Mouse (Mus musculus): ENCODE data around the gene Itprip. TPM values are rescaled to one million over a fixed set of nuclear protein-coding genes. Genes with fewer than 3 reads are reported as not detected.

Itprip gene
- polyA plus RNA-seq, 1 experiment from 2014 or later: 15.2 TPM

DNA sequence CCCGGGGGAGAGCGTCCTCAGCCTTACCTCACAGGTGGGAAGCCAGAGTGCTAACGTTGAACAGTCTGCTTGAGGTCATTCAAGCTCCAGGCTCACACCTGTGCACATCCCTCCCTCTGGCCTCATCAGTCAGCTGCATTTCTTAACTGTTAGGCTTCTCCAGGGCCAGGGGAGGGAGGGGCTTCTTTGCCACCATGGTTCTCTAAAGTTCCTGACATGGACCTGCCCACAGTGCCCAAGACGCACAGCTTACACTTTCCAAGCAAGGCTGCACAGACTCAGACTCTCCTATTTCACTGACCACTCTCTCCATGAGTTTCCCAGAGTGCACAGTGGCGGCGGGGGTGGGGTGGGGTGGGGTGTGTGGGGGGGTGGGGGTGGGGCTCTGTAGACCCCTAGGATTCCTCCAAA is 10.1 kb downstream of the Itprip start:
- DNase-seq (no peak), ATAC-seq (ENCODE audit: insufficient read depth) (peak; percentile 29; the same call in 1 of the 2 replicates)
- Histone ChIP-seq H3K9ac (peak overlapping the region; percentile 40; the same call in 1 of the 2 replicates), H3K9me3 (ENCODE audit: low read depth, low read length) (no peaks in the 10 kb centered on the region), H3K27ac (ENCODE audit: low read depth) (peak overlapping the region; percentile 67; the same call in 1 of the 2 replicates), H3K4me3 (ENCODE audit: low read depth, low read length) (no peak overlapping the region), H3K36me3 (ENCODE audit: insufficient read depth) (peaks cover 3% of the 10 kb centered on the region; the same call in 1 of the 2 replicates), H3K4me2 (peak overlapping the region; percentile 57; the same call in 1 of the 2 replicates), H3K4me1 (ENCODE audit: insufficient read depth) (peaks cover 12% of the 10 kb centered on the region; the same call in 1 of the 2 replicates), H3K27me3 (ENCODE audit: insufficient read depth, low read length) (no peaks in the 10 kb centered on the region)
- TF ChIP-seq CTCF (IDR thresholded peaks at IDR 0.05; ENCODE audit: low read depth): no peak
- WGBS: 22% methylated on average over 6 of the region's 6 CpGs

DNA sequence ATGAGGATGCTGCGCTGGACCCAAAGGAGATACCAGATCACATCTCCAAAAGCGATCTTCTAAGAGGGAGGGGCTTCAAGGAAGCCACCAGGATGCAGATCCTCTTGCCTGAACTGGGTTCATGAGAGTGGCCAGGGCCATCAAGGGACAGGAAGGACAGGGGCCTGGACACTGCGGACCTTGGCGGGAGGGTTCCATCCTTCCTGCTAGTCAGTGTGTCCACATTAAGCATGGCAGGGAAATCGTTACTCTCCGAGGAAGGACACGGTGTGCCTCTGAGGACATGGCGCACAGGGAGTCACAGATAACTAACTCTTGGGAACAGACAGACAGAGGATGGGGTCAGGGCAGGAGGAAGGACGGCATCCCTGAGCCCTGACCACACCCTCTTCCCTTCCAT is 11.5 kb downstream of the Itprip start:
- Histone ChIP-seq H3K4me3 (ENCODE audit: low read depth, low read length) (no peak overlapping the region), H3K4me1 (ENCODE audit: insufficient read depth) (peaks cover 18% of the 10 kb centered on the region), H3K9ac (no peak overlapping the region), H3K9me3 (ENCODE audit: low read depth, low read length) (no peaks in the 10 kb centered on the region), H3K4me2 (no peak overlapping the region), H3K36me3 (ENCODE audit: insufficient read depth) (no peaks in the 10 kb centered on the region; the same call in 1 of the 2 replicates), H3K27me3 (ENCODE audit: insufficient read depth, low read length) (no peaks in the 10 kb centered on the region), H3K27ac (ENCODE audit: low read depth) (no peak overlapping the region)
- TF ChIP-seq CTCF (IDR thresholded peaks at IDR 0.05; ENCODE audit: low read depth): no peak
- ATAC-seq (ENCODE audit: insufficient read depth) (no peak), DNase-seq (no peak)
- WGBS: 91% methylated on average over 9 of the region's 9 CpGs

DNA sequence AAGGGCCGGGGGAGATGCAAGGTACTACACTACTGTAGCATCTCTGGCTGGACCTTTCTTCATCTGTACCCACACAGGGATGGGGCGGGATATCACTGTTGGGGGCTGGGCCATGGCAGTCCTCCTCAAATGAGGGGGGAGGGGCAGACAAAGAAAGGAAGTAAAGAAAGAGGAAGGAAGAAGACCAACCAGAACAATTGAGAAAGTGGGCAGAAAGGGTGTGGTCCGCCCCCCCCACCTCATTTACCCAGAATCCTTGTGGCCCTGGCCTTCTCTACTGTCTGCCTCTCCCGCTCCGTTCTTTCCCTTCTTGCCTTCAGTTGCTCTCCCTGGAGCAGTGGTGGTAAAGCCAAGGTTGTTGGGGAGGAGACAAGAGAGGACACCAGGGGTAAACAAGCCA is 13.5 kb downstream of the Itprip start:
- WGBS: 74% methylated on average over 5 of the region's 5 CpGs
- peaks cover 28% of the 10 kb centered on the region for H3K4me1 ChIP-seq (ENCODE audit: insufficient read depth)
- peak overlapping the region; percentile 51; the same call in 1 of the 2 replicates for H3K27ac ChIP-seq (ENCODE audit: low read depth)

DNA sequence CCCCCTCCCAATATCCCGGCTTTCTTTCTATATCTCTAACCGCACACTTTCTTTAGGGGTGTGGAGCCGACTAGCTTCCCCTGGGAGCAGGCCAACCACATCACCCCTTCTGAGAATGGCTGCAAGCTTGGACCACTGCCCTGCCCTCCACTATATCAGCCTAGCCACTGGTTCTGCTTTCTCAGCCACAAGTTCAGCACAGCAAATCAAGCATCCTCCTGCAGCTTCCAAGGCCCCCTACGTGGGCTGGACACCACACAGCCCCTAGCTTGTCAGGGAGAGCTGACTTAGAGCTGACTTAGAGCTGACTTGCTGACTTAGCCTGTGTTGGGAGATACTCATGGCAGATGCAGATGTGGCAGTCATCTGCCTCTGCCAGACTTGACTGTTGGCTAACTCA is 14.0 kb downstream of the Itprip start:
- DNase-seq (no peak), ATAC-seq (ENCODE audit: insufficient read depth) (no peak)
- H3K9me3 ChIP-seq (ENCODE audit: low read depth, low read length): no peaks in the 10 kb centered on the region
- no peak overlapping the region for H3K9ac ChIP-seq
- no peak overlapping the region for H3K4me3 ChIP-seq (ENCODE audit: low read depth, low read length)
- H3K4me2 ChIP-seq: no peak overlapping the region
- H3K27me3 ChIP-seq (ENCODE audit: insufficient read depth, low read length): no peaks in the 10 kb centered on the region
- 45% methylated on average over 4 of the region's 4 CpGs for WGBS
- H3K36me3 ChIP-seq (ENCODE audit: insufficient read depth): no peaks in the 10 kb centered on the region; the same call in 1 of the 2 replicates
- H3K4me1 ChIP-seq (ENCODE audit: insufficient read depth): peaks cover 28% of the 10 kb centered on the region
- no peak for TF ChIP-seq CTCF (IDR thresholded peaks at IDR 0.05; ENCODE audit: low read depth)
- peak overlapping the region; percentile 51; the same call in 1 of the 2 replicates for H3K27ac ChIP-seq (ENCODE audit: low read depth)

More for the DNA sequence above, 13.5 kb downstream of the Itprip start:
- H3K9me3 ChIP-seq (ENCODE audit: low read depth, low read length): no peaks in the 10 kb centered on the region
- no peak for TF ChIP-seq CTCF (IDR thresholded peaks at IDR 0.05; ENCODE audit: low read depth)
- H3K4me3 ChIP-seq (ENCODE audit: low read depth, low read length): no peak overlapping the region
- H3K4me2 ChIP-seq: no peak overlapping the region
- ATAC-seq (ENCODE audit: insufficient read depth) (no peak), DNase-seq (no peak)
- no peak overlapping the region for H3K9ac ChIP-seq
- no peaks in the 10 kb centered on the region for H3K27me3 ChIP-seq (ENCODE audit: insufficient read depth, low read length)
- H3K36me3 ChIP-seq (ENCODE audit: insufficient read depth): no peaks in the 10 kb centered on the region; the same call in 1 of the 2 replicates

DNA sequence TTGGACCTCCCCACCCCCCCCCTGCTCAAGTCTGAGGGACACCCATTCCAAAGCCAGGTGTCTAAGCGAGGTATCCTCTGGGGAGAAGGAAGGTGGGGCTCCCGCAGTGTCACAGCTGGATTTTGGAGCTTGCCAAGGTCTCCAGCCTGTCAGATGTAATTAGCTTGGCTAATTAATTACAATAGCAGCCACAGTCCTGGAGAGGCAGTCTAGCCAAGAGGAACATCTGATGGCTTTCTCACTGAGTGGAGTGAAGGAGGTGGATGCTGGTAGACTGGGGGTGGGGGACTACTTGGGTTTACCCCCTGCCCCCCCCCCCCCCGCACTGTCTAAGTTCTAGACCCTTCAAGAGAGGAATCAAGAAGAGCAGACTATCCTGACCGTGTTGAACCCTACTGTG is 15.4 kb downstream of the Itprip start:
- no peak overlapping the region for H3K4me3 ChIP-seq (ENCODE audit: low read depth, low read length)
- no peak for TF ChIP-seq CTCF (IDR thresholded peaks at IDR 0.05; ENCODE audit: low read depth)
- no peak overlapping the region for H3K4me2 ChIP-seq
- DNase-seq: no peak
- no peak overlapping the region for H3K9ac ChIP-seq
- 67% methylated on average over 4 of the region's 4 CpGs for WGBS
- H3K27me3 ChIP-seq (ENCODE audit: insufficient read depth, low read length): no peaks in the 10 kb centered on the region
- H3K4me1 ChIP-seq (ENCODE audit: insufficient read depth): peaks cover 24% of the 10 kb centered on the region
- ATAC-seq (ENCODE audit: insufficient read depth): no peak
- H3K36me3 ChIP-seq (ENCODE audit: insufficient read depth): no peaks in the 10 kb centered on the region; the same call in 1 of the 2 replicates
- no peak overlapping the region for H3K27ac ChIP-seq (ENCODE audit: low read depth)
- no peaks in the 10 kb centered on the region for H3K9me3 ChIP-seq (ENCODE audit: low read depth, low read length)

DNA sequence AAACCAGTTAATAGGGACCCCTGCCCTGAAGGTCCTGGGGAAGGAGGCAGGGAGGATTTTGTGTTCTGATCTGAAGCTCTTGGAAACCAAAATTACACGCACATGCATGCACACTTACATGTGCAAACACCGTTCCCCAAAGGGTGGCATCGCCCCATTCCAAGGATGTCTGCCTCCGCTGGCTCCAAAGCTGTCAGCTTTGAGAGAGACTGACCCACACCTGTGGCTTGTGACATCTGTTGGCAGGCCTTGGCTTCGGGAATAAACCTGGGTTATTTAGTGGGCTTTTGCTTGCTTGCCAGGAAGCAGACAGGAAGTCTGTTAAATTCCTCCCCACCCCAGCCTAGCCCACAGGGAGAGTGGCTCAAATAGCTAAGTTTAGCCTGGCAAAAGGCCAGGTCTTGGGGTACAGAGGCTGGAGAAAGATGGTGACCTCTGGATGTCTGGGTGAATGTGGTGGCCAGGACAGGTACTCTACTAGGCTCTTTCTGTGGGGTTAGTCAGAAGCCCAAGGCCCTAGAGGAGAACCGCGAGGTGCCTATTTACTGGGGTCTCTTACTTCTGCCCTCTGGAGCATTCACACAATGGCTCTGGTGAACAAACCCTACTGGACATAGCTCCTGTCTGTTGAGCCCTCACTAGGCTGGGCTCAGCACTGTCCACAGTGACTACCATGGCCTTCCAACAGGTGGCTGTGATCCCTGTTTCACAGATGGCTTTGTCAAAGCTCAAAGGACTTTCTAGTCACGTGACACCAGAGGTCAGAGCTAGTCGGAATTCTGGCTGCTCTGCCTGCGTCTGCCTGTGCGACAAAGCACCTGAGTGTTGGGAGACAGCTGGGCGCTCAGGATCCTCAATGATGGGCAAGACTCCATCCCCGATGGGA is 16.5 kb downstream of the Itprip start:
- Histone ChIP-seq H3K36me3 (ENCODE audit: insufficient read depth) (peaks cover 3% of the 10 kb centered on the region; the same call in 1 of the 2 replicates), H3K9ac (no peak overlapping the region), H3K27ac (ENCODE audit: low read depth) (peak overlapping the region; percentile 60; the same call in 1 of the 2 replicates), H3K4me2 (no peak overlapping the region), H3K9me3 (ENCODE audit: low read depth, low read length) (no peaks in the 10 kb centered on the region), H3K27me3 (ENCODE audit: insufficient read depth, low read length) (no peaks in the 10 kb centered on the region), H3K4me3 (ENCODE audit: low read depth, low read length) (no peak overlapping the region), H3K4me1 (ENCODE audit: insufficient read depth) (peaks cover 24% of the 10 kb centered on the region)
- ATAC-seq (ENCODE audit: insufficient read depth): peak; percentile 33; the same call in 1 of the 2 replicates
- DNase-seq: peak; percentile 79
- WGBS: 51% methylated on average over 13 of the region's 13 CpGs
- no peak for TF ChIP-seq CTCF (IDR thresholded peaks at IDR 0.05; ENCODE audit: low read depth)

DNA sequence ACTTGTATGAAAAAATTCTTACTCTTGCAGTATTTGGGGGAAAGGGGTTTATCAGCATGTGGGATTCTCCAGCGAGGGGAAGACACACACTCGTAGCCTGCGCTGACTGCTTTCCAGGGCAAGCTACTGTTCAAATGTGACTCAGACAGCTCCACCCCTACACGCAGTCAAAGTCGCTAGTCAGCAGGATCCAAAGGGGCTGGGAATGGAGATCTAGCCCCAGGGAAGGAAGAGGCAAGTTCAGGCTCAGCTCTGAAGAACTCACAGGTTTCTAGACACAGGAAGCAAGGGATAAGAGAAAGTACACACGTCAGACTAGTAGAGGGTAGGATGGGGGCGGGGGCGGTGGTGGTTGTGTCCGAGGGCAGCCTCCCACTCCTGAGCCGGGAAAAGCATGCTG is 18.5 kb downstream of the Itprip start:
- no peak for TF ChIP-seq CTCF (IDR thresholded peaks at IDR 0.05; ENCODE audit: low read depth)
- 76% methylated on average over 10 of the region's 10 CpGs for WGBS
- DNase-seq (no peak), ATAC-seq (ENCODE audit: insufficient read depth) (no peak)
- Histone ChIP-seq H3K4me2 (no peak overlapping the region), H3K4me3 (ENCODE audit: low read depth, low read length) (no peak overlapping the region), H3K27me3 (ENCODE audit: insufficient read depth, low read length) (no peaks in the 10 kb centered on the region), H3K27ac (ENCODE audit: low read depth) (no peak overlapping the region), H3K9me3 (ENCODE audit: low read depth, low read length) (no peaks in the 10 kb centered on the region), H3K9ac (no peak overlapping the region), H3K4me1 (ENCODE audit: insufficient read depth) (peaks cover 24% of the 10 kb centered on the region), H3K36me3 (ENCODE audit: insufficient read depth) (peaks cover 23% of the 10 kb centered on the region)

All from lung, embryonic 14.5 days (tissue).